Mouse (Mus musculus) forebrain, postnatal 0 days (tissue): Measurements from ENCODE around the gene Cnn3. TPM values are rescaled to one million over a fixed set of nuclear protein-coding genes. Genes with fewer than 3 reads are reported as not detected.

Experiments used
- ATAC-seq: fragments of 200-750 bp; cut with Nextera tagmentation; 2 replicates; pipeline ENCODE4 v1.8.0; 2017; ENCODE audit warnings: mild to moderate bottlenecking, moderate library complexity
- DNase-seq: peaks from one replicate; pipeline ENCODE4 v3.0.0-alpha.2; 2015
- H3K27ac ChIP-seq: fragments of 300-500 bp; sonication (generic); 2 replicates; pipeline ENCODE4 v1.5.1; 2014; ENCODE audit warnings: low read depth, mild to moderate bottlenecking, antibody characterized with exemption, low read length, moderate library complexity, mixed read lengths
- H3K27me3 ChIP-seq: fragments of 300-500 bp; sonication (generic); 2 replicates; pipeline ENCODE4 v1.6.1; 2014; ENCODE audit warnings: mild to moderate bottlenecking, low read length, mixed read lengths; ENCODE audit not compliant: insufficient read depth
- H3K36me3 ChIP-seq: fragments of 300-500 bp; sonication (generic); 2 replicates; pipeline ENCODE4 v1.6.1; 2014; ENCODE audit warnings: mild to moderate bottlenecking, moderate library complexity; ENCODE audit not compliant: insufficient read depth
- H3K4me1 ChIP-seq: fragments of 300-500 bp; sonication (generic); 2 replicates; pipeline ENCODE4 v1.6.1; 2014; ENCODE audit warnings: antibody characterized with exemption; ENCODE audit not compliant: insufficient read depth
- H3K4me2 ChIP-seq: fragments of 300-500 bp; sonication (generic); 2 replicates; pipeline ENCODE4 v1.6.1; 2014; ENCODE audit warnings: low read depth, mild to moderate bottlenecking, moderate library complexity
- H3K4me3 ChIP-seq: fragments of 300-500 bp; sonication (generic); 2 replicates; pipeline ENCODE4 v1.5.1; 2014; ENCODE audit warnings: low read depth, low read length, mixed read lengths
- H3K9ac ChIP-seq: fragments of 300-500 bp; sonication (generic); 2 replicates; pipeline ENCODE4 v1.6.1; 2014; ENCODE audit warnings: mild to moderate bottlenecking
- H3K9me3 ChIP-seq: fragments of 300-500 bp; sonication (generic); 2 replicates; pipeline ENCODE4 v1.6.1; 2016; ENCODE audit warnings: low read length
- CTCF ChIP-seq: sonication (generic); IDR thresholded peaks from 2 replicates; pipeline ENCODE4 v1.5.1; 2016; ENCODE audit warnings: antibody characterized with exemption, control low read depth, low read depth
- WGBS: fragments of 180-500 bp; shearing (Covaris S2); extraction: QIAGEN DNeasy Blood & Tissue Kit; methylation state at CpG from one replicate; pipeline ENCODE4 v1.1.7; 2014; 5-methylcytosine and 5-hydroxymethylcytosine counted together
- polyA plus RNA-seq: library from polyadenylated mRNA; unstranded; fragments of >200 nt; fragmentation: Nextera tagmentation; extraction: Ambion mirVana; gene quantifications from 2 replicates; pipeline ENCODE4 v1.2.1, GENCODE M21; 2015
- total RNA-seq: library from RNA; depleted of rRNA; stranded (reverse); fragments of >200 nt; gene quantifications from 2 replicates; pipeline ENCODE4 v1.2.3, GENCODE M21; 2014

Cnn3 gene
- total and polyA plus RNA-seq, 2 experiments from 2014 or later = 150 to 307 TPM

- no peak overlapping the region for H3K4me3 ChIP-seq
- ATAC-seq = no peak
- H3K9ac ChIP-seq = no peak overlapping the region
- WGBS = 98% methylated on average over 12 of the region's 12 CpGs
- H3K27me3 ChIP-seq = no peaks in the 10 kb centered on the region
- no peak overlapping the region for H3K4me2 ChIP-seq
- peaks cover 3% of the 10 kb centered on the region; the same call in 1 of the 2 replicates for H3K36me3 ChIP-seq
- no peak for TF ChIP-seq CTCF
- DNase-seq = no peak
- H3K27ac ChIP-seq = no peak overlapping the region
- H3K9me3 ChIP-seq = no peaks in the 10 kb centered on the region
- H3K4me1 ChIP-seq = no peaks in the 10 kb centered on the region
These were observed 15.2 kb downstream of the Cnn3 start for GRCm38 (mm10) chr3:121441504-121441903.

DNA sequence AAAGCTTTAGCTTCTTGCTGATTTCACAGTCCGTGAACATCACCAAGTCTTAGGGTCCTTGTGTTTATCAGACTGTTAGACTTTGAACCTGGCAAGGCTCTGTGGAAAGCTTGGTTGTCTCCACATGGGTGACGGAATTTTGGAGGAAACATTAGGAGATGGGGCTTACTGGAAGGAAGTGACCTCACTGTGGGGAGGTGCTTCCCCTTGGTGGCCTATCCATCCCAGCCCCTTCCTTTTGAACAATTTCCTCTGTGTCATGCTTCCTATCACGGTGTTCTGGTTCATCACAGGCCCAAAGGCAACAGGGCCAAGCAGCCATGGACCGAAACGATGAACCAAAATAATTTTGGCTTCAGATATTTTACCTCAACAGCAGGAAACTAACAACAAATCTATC is 16.0 kb downstream of the Cnn3 start:
- DNase-seq (no peak), ATAC-seq (no peak)
- 90% methylated on average over 5 of the region's 5 CpGs for WGBS
- H3K27ac ChIP-seq = no peak overlapping the region
- H3K4me3 ChIP-seq = no peak overlapping the region
- H3K9ac ChIP-seq = no peak overlapping the region
- H3K36me3 ChIP-seq = peaks cover 3% of the 10 kb centered on the region; the same call in 1 of the 2 replicates
- H3K4me2 ChIP-seq = no peak overlapping the region
- no peaks in the 10 kb centered on the region for H3K4me1 ChIP-seq
- H3K9me3 ChIP-seq = no peaks in the 10 kb centered on the region
- TF ChIP-seq CTCF = no peak
- no peaks in the 10 kb centered on the region for H3K27me3 ChIP-seq

GRCm38 (mm10) chr3:121443861-121444271 is 17.6 kb downstream of the Cnn3 start:
- Histone ChIP-seq H3K4me2 (no peak overlapping the region), H3K9ac (no peak overlapping the region), H3K4me1 (0 out of 2 replicates have a peak, but pooled peaks cover 10% of the 10 kb centered on the region), H3K36me3 (peaks cover 3% of the 10 kb centered on the region; the same call in 1 of the 2 replicates), H3K4me3 (no peak overlapping the region), H3K9me3 (no peaks in the 10 kb centered on the region), H3K27ac (no peak overlapping the region), H3K27me3 (no peaks in the 10 kb centered on the region)
- no peak for TF ChIP-seq CTCF
- ATAC-seq = no peak
- no peak for DNase-seq
- WGBS = 89% methylated on average over 4 of the region's 4 CpGs

DNA sequence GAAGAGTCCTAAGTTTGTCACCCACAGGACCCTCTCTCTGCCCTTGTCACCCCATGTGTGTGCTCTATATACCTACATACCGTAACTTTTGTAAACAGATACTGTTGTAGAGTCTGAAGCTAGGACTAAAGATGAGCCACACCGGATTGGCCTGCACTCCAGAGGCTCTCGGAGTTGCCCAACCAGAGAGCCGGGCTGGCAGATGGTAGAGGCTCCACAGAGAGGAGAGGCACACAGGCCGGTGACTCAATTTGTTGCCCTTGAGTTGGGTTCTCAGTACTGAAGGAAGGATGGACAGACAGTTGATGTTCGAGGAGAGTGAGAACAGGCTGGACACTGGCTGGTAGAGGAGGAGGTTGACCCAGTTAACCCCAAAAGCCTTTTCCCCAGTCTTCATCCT is 18.1 kb downstream of the Cnn3 start:
- DNase-seq (no peak), ATAC-seq (no peak)
- Histone ChIP-seq H3K4me1 (0 out of 2 replicates have a peak, but pooled peaks cover 10% of the 10 kb centered on the region), H3K4me2 (no peak overlapping the region), H3K4me3 (no peak overlapping the region), H3K9me3 (no peaks in the 10 kb centered on the region), H3K9ac (no peak overlapping the region), H3K27me3 (no peaks in the 10 kb centered on the region), H3K27ac (no peak overlapping the region), H3K36me3 (peaks cover 3% of the 10 kb centered on the region; the same call in 1 of the 2 replicates)
- WGBS = 94% methylated on average over 6 of the region's 6 CpGs
- no peak for TF ChIP-seq CTCF

DNA sequence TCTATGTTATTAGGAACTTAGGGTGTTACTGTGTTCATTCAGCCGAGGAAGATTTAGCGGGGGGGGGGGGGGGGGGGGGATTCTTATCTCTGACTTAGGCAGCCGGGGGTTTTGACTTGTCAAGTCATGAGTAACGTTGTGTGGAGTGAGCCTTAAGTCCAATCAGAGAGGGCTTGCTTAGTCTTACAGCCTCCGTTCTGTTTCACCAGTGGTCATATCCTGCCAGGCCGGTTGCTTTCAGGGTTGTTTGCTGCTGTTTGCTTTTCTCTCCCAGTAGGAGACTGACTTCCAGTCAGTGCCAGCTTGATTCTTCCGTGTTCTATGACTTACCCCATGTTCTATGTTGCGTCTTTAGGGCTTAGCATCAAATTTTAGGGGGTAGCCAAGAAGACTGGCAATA is 20.2 kb downstream of the Cnn3 start:
- 81% methylated on average over 8 of the region's 8 CpGs for WGBS
- no peak overlapping the region for H3K4me2 ChIP-seq
- DNase-seq (no peak), ATAC-seq (no peak)
- H3K9ac ChIP-seq = no peak overlapping the region
- H3K36me3 ChIP-seq = peaks cover 9% of the 10 kb centered on the region; the same call in 1 of the 2 replicates
- H3K27ac ChIP-seq = no peak overlapping the region
- no peaks in the 10 kb centered on the region for H3K27me3 ChIP-seq
- H3K9me3 ChIP-seq = no peaks in the 10 kb centered on the region
- 0 out of 2 replicates have a peak, but pooled peaks cover 10% of the 10 kb centered on the region for H3K4me1 ChIP-seq
- TF ChIP-seq CTCF = no peak
- no peak overlapping the region for H3K4me3 ChIP-seq

GRCm38 (mm10) chr3:121448029-121448468 is 21.8 kb downstream of the Cnn3 start:
- Histone ChIP-seq H3K9ac (no peak overlapping the region), H3K4me1 (0 out of 2 replicates have a peak, but pooled peaks cover 10% of the 10 kb centered on the region), H3K4me2 (no peak overlapping the region), H3K36me3 (peaks cover 20% of the 10 kb centered on the region), H3K9me3 (no peaks in the 10 kb centered on the region), H3K27ac (no peak overlapping the region), H3K27me3 (no peaks in the 10 kb centered on the region), H3K4me3 (no peak overlapping the region)
- WGBS = 10% methylated on average over 11 of the region's 11 CpGs
- no peak for DNase-seq
- no peak for ATAC-seq
- no peak for TF ChIP-seq CTCF

GRCm38 (mm10) chr3:121448606-121449005 is 22.3 kb downstream of the Cnn3 start:
- Histone ChIP-seq H3K4me2 (no peak overlapping the region), H3K9ac (no peak overlapping the region), H3K9me3 (no peaks in the 10 kb centered on the region), H3K27me3 (no peaks in the 10 kb centered on the region), H3K27ac (no peak overlapping the region), H3K4me3 (no peak overlapping the region), H3K4me1 (0 out of 2 replicates have a peak, but pooled peaks cover 10% of the 10 kb centered on the region), H3K36me3 (peaks cover 20% of the 10 kb centered on the region)
- WGBS = 40% methylated on average over 8 of the region's 8 CpGs
- no peak for TF ChIP-seq CTCF
- ATAC-seq (no peak), DNase-seq (no peak)
